22 mouse cellular contexts compared by ENCODE assay signal in genomic region chr5:23658017-23658416, GRCm38 (mm10). TPM values are rescaled to one million over a fixed set of nuclear protein-coding genes. Genes with fewer than 3 reads are reported as not detected.
DNase-seq lines count a peak whose midpoint lies in the region; ATAC-seq lines count a peak whose summit lies in the region.
"Had no signal": no experiment of that assay in that cellular context is flagged by ENCODE, and none has a peak within 500 bp of the region (broad histone marks: within the 10 kb centered on the region; RNA-seq: fewer than 3 reads in every experiment).

No protein-coding gene starts in this region.

- no peak overlapping the region for H3K4me3 ChIP-seq in kidney, embryonic 15.5 days (replicated peaks)
- no peak overlapping the region for H3K4me3 ChIP-seq in lung, embryonic 15.5 days
- H3K4me3 ChIP-seq: forebrain, embryonic 10.5 days; forebrain, embryonic 13.5 days; hindbrain, embryonic 10.5 days had no signal

- DNase-seq in heart, adult 11 months = peak; percentile 63
- no peak for DNase-seq in heart, postnatal 25 days (ENCODE audit: low spot score)
- no peak for DNase-seq in kidney, adult 18-20 months
- DNase-seq in lung, adult 18-20 months = no peak
- peak; percentile 14 for DNase-seq in lung, postnatal 10 days
- DNase-seq in lung, postnatal 14 days = no peak
- DNase-seq: adrenal gland, postnatal 10 days; adrenal gland, postnatal 36 days; cerebellum, adult 18-20 months; cerebellum, adult 9-10 months; cerebellum, postnatal 14 days; gastrocnemius, postnatal 10 days; gastrocnemius, postnatal 36 days; heart, postnatal 36 days had no signal

- intact Hi-C loops in heart, postnatal 25 days (cut with DNase I) = loop anchor here (10.0 kb wide), 4 partner anchors 163 to 383 kb away; no protein-coding TSS in a partner anchor

- no peaks in the 10 kb centered on the region for H3K4me1 ChIP-seq in kidney, embryonic 15.5 days
- H3K4me1 ChIP-seq in lung, embryonic 15.5 days = peaks cover 7% of the 10 kb centered on the region; the same call in 1 of the 2 replicates

- H3K27ac ChIP-seq in kidney, embryonic 15.5 days = no peak overlapping the region
- H3K27ac ChIP-seq in lung, embryonic 15.5 days = no peak overlapping the region
- H3K27ac ChIP-seq: forebrain, embryonic 10.5 days; forebrain, embryonic 13.5 days; hindbrain, embryonic 10.5 days; hindbrain, embryonic 14.5 days had no signal

- ATAC-seq in kidney, embryonic 15.5 days (replicated peaks; ENCODE audit: low FRiP score) = peak; percentile 52; the same call in 1 of the 2 replicates
- ATAC-seq in lung, embryonic 15.5 days (ENCODE audit: borderline replicate concordance, extremely low read depth, low FRiP score, low TSS enrichment) = peak; percentile 66; the same call in 1 of the 2 replicates
- ATAC-seq: forebrain, embryonic 13.5 days; forebrain, embryonic 16.5 days had no signal

- H3K9ac ChIP-seq in kidney, embryonic 15.5 days = no peak overlapping the region
- H3K9ac ChIP-seq in lung, embryonic 15.5 days = no peak overlapping the region
- H3K9ac ChIP-seq: forebrain, embryonic 13.5 days; hindbrain, embryonic 14.5 days had no signal

- H3K27me3 ChIP-seq in kidney, embryonic 15.5 days = no peaks in the 10 kb centered on the region
- no peaks in the 10 kb centered on the region for H3K27me3 ChIP-seq in lung, embryonic 15.5 days
- H3K27me3 ChIP-seq: forebrain, embryonic 13.5 days had no signal

- WGBS in kidney, embryonic 15.5 days = 64% methylated on average over 5 of the region's 5 CpGs
- WGBS in lung, embryonic 15.5 days = 60% methylated on average over 5 of the region's 5 CpGs

- H3K4me2 ChIP-seq in kidney, embryonic 15.5 days = no peak overlapping the region
- no peak overlapping the region for H3K4me2 ChIP-seq in lung, embryonic 15.5 days
- H3K4me2 ChIP-seq: forebrain, embryonic 13.5 days; heart, embryonic 11.5 days; hindbrain, embryonic 14.5 days had no signal

- H3K9me3 ChIP-seq in kidney, embryonic 15.5 days (replicated peaks) = no peaks in the 10 kb centered on the region
- H3K9me3 ChIP-seq in lung, embryonic 15.5 days = no peaks in the 10 kb centered on the region
- H3K9me3 ChIP-seq: forebrain, embryonic 10.5 days; forebrain, embryonic 13.5 days; hindbrain, embryonic 10.5 days had no signal

- H3K36me3 ChIP-seq in kidney, embryonic 15.5 days = no peaks in the 10 kb centered on the region
- no peaks in the 10 kb centered on the region for H3K36me3 ChIP-seq in lung, embryonic 15.5 days
- H3K36me3 ChIP-seq: forebrain, embryonic 10.5 days; hindbrain, embryonic 10.5 days had no signal

RNA-seq across cellular contexts. Expression of gene Srpk2, which starts 26.4 kb away (rescaled TPM):
- total RNA-seq in heart, postnatal 25 days (2021) = 10 to 100 TPM; 39.9 to 40.4 TPM
- 45.2 and 47.6 TPM in 2 replicates for polyA plus RNA-seq in kidney, embryonic 15.5 days (2015; fragmentation: Nextera tagmentation; extraction: Ambion mirVana)
- polyA plus RNA-seq in lung, embryonic 15.5 days (2015; fragmentation: Nextera tagmentation; extraction: Ambion mirVana) = 37.0 and 39.8 TPM in 2 replicates

Comparison
In these comparisons a context has a peak if more than half of its experiments do, and no peak if none do; other contexts are left out.
1. DNase-seq: peak in heart, adult 11 months (single experiment) and lung, postnatal 10 days (single experiment); none in heart, postnatal 25 days (single experiment), kidney, adult 18-20 months (single experiment), lung, adult 18-20 months (0 of 2) and lung, postnatal 14 days (single experiment).